24 mouse cellular contexts compared by ENCODE assay signal in genomic region chr7:126353251-126353993, GRCm38 (mm10). TPM values are rescaled to one million over a fixed set of nuclear protein-coding genes. Genes with fewer than 3 reads are reported as not detected.
"Had no signal": no experiment of that assay in that cellular context is flagged by ENCODE, and none has a peak within 500 bp of the region (broad histone marks: within the 10 kb centered on the region; RNA-seq: fewer than 3 reads in every experiment).

No protein-coding gene starts in this region.

- H3K4me1 ChIP-seq: limb, embryonic 12.5 days had no signal

- DNase-seq: gastrocnemius, adult 2 months; gastrocnemius, postnatal 10 days; gastrocnemius, postnatal 25 days; heart, adult 18-20 months; heart, postnatal 10 days; kidney, adult 18-20 months; kidney, adult 8-10 months; kidney, postnatal 10 days; kidney, postnatal 25 days; kidney, postnatal 4 days; liver; liver, embryonic 13.5 days had no signal

- H3K27me3 ChIP-seq: hindbrain, embryonic 13.5 days; hindbrain, embryonic 15.5 days; intestine, embryonic 15.5 days; limb, embryonic 12.5 days; liver, embryonic 13.5 days had no signal

- H3K36me3 ChIP-seq: heart, embryonic 10.5 days; heart, embryonic 12.5 days; hindbrain, embryonic 13.5 days; hindbrain, embryonic 15.5 days; intestine, embryonic 15.5 days; limb, embryonic 10.5 days; limb, embryonic 12.5 days; liver, embryonic 13.5 days had no signal

- ATAC-seq: hindbrain, postnatal 0 days; inflammation-experienced regulatory T-cells, adult 6 months; intestine, embryonic 15.5 days; intestine, postnatal 0 days had no signal

- H3K4me3 ChIP-seq: gastrocnemius, adult 2 months; heart, embryonic 10.5 days; heart, embryonic 12.5 days; hindbrain, embryonic 13.5 days; hindbrain, embryonic 15.5 days; intestine, embryonic 15.5 days; layer of hippocampus, adult 2 months; left cerebral cortex, adult 2 months; limb, embryonic 10.5 days; limb, embryonic 12.5 days; liver, embryonic 13.5 days had no signal

- H3K27ac ChIP-seq: gastrocnemius, adult 2 months; heart, embryonic 10.5 days; hindbrain, embryonic 13.5 days; hindbrain, embryonic 15.5 days; hindbrain, postnatal 0 days; intestine, embryonic 15.5 days; layer of hippocampus, adult 2 months; left cerebral cortex, adult 2 months; limb, embryonic 10.5 days; limb, embryonic 12.5 days had no signal

- H3K9me3 ChIP-seq: heart, embryonic 10.5 days; heart, embryonic 12.5 days; hindbrain, embryonic 13.5 days; hindbrain, embryonic 15.5 days; intestine, embryonic 15.5 days; limb, embryonic 10.5 days; limb, embryonic 12.5 days; liver, embryonic 13.5 days had no signal

- H3K9ac ChIP-seq: heart, embryonic 12.5 days; hindbrain, embryonic 13.5 days; hindbrain, embryonic 15.5 days; intestine, embryonic 15.5 days; limb, embryonic 12.5 days; liver, embryonic 13.5 days had no signal

- H3K4me2 ChIP-seq: heart, embryonic 12.5 days; hindbrain, embryonic 13.5 days; hindbrain, embryonic 15.5 days; intestine, embryonic 15.5 days; limb, embryonic 12.5 days; liver, embryonic 13.5 days had no signal

RNA-seq across cellular contexts. Expression of gene Lat, which starts 15.9 kb away (rescaled TPM):
- total RNA-seq: gastrocnemius, adult 2 months had no signal
